Mouse (Mus musculus) 3134 (cell line): Measurements from ENCODE around the gene Rpl35.
"Not testable (repeated sequence)": the region's sequence is repeated elsewhere in the genome, so short reads cannot be mapped to it uniquely, and the experiment has no call there.

ENCODE experiments used
- DNase-seq: peaks from one replicate; pipeline ENCODE4 v3.0.0-alpha.2; 2011; ENCODE audit warnings: low spot score; ENCODE audit not compliant: insufficient read length; ENCODE audit errors: extremely low read depth

The Rpl35 gene

GRCm38 (mm10) chr2:39005574-39006079 is at the start of gene Rpl35:
Gene Rpl35, minus strand, starts transcription at chr2:39005624.
- DNase-seq, result peak; percentile 26

DNA sequence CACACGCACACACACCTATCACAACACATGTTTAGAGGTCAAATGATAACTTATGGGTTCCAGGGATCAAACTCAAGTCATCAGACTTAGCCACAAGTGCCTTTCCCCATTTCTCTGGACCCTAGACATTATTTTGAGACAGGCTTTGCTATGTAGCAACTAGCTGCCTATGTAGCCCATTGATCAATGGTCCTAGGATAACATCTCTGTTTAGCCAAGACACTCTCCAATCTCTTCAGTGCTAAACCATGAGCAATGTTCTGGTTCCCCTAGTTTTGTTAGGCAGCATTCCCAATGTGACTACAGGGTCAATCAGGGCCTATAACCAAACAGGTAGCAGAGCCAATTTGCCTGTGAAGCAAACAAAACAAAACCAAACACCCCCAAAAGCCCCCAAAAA is 43.1 kb upstream of the Rpl35 start:
- DNase-seq, result no peak

DNA sequence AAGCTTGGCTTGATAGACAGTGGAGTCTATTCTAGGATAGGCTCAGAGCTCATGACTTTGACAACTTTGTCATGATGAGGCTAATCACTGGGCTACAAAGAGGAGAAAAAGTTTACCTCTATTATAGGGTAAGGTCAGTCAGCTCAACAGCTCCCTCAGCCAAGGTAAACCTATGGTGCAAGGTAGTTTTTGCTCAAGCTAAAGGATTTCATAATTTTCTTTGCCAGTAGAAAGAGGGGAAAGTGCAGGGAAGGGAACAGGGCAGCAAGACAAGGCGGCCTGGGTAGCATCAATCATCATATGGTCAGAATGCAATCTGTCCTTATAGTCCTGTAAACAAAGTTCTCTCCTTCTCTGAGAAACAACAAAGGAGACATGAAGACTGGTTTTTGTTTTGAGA is 34.8 kb upstream of the Rpl35 start:
- DNase-seq, result no peak

DNA sequence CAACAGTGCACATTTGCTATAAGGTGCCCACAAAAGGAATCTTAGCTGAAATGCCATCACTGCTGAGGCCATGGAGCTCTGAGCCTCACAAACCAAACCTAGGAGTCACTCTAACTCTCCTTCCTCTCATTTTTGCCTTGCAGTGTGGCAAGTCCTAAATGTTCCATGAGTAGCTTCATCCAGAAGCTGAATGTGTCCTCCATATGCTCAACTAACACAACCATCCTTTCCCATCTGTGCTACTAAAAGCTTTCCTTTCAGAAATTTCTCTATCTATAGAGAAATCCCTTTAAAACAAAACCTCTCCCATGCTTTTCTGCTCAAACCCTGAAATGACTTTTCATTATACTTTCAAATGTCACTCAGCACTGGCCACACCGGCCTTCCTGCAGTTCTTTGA is 26.2 kb upstream of the Rpl35 start:
- no peak for DNase-seq

- DNase-seq, result no peak
Measured at GRCm38 (mm10) chr2:39020004-39020403, 14.6 kb upstream of the Rpl35 start.

DNA sequence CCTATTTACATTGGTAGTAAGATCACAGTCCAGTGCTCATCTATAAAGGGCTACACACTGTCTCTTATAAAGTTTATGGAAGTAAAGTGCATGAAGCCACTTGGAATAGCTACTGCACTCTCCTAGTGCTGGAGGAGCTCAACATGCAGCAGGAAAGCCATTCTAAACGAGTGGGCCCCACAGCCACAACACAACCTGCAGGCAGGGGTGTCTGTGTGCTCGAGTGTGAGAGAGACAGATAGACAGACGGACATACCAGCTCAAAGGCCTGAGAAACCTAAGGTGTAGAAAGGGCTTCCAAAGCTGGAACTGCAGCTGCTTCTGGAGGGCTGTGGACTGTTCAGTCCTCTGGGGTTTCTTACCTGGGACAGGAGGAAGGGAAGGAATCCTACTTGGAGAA is 11.2 kb upstream of the Rpl35 start:
- no peak for DNase-seq

- DNase-seq, result no peak
Measured at GRCm38 (mm10) chr2:39012768-39013279, 7.4 kb upstream of the Rpl35 start.

DNA sequence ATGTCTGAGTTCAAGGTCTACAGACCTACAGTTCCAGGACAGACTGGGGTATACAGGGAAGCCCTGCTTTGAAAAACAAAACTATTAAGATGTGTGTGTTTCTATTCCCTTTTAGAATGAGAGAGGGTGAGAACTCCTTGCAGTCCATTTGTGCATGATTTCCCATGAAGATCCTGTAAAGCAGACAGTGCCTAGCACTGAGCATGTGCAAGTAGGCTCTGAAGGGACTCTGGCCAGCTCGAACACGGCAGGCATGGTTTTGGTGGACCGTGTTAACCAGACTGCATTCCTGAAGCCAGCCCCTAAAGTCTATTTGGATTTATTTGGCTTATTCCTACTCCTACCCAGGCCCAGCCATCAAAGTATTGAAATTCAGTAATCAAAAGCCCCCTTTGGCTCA is 6.5 kb upstream of the Rpl35 start:
- no peak for DNase-seq

- DNase-seq, result no peak
Measured at GRCm38 (mm10) chr2:39011264-39011663, 5.8 kb upstream of the Rpl35 start.

DNA sequence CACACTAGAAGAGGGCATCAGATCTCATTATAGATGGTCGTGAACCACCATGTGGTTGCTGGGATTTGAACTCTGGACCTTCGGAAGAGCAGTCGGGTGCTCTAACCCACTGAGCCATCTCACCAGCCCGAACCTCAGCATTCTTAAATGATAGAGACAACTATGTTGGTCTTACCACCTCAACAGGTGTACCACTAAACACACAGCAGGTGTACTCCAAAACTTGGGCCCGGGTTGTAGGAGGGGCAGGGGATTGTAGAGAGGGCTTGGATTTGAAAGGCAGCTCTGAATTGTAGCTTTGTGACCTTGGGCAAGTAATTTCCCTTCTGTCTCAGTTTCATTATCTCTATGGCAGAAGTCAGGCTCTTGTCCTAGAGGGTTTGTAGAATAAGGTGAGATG is 4.7 kb upstream of the Rpl35 start:
- not testable (repeated sequence) for DNase-seq

- DNase-seq, result no peak
Measured at GRCm38 (mm10) chr2:39008954-39009365, 3.5 kb upstream of the Rpl35 start.

GRCm38 (mm10) chr2:39008350-39008851 is 3.0 kb upstream of the Rpl35 start:
- no peak for DNase-seq

DNA sequence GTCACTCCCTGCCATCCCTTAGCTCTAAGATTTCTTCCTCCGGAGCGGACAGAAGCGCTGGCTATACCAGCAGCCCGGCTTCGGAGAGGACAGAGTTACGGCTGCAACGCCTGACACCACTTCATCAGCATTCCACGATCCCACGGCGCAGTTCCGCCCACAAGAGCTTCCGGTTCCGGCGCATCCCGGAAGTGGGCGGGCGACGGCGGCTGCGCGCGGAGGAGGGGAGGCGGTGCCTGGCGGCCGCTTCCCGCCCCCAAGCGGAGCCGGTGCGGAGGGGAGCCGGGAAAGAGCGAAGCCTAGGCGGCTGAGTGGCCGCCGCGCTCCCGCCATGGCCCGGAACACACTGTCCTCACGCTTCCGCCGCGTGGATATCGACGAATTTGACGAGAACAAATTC is 2.4 kb upstream of the Rpl35 start:
- peak; percentile 92 for DNase-seq

DNA sequence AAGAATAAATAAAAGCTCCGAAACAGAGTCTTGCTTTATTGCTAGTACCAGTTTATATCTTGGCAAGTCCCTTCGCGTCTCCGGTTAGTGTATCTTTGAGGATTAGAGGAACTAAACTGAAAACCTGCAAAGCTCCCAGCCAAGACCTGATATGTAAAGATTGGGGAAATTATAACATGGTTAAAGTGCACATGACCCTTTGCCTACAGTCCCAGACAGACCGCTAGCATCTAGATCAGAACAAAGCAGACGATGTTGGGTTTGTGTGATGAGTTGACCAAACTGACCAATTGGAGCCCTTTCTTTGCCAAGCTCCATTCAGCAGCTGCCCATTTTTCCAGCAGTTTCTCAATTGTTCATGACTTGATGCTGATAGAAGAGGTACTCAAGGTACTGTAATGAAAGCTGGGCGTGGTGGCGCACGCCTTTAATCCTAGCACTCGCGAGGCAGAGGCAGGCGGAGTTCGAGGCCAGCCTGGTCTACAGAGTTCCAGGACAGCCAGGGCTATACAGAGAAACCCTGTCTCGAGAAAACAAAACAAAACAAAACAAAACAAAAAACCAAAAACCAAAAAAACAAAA is 816 bp upstream of the Rpl35 start:
- DNase-seq, result no peak

- peak; percentile 97 for DNase-seq
Measured at GRCm38 (mm10) chr2:39004880-39005435, 466 bp downstream of the Rpl35 start, which contains the start of gene Arpc5l. Gene Arpc5l, plus strand, starts transcription at chr2:39005348.

DNA sequence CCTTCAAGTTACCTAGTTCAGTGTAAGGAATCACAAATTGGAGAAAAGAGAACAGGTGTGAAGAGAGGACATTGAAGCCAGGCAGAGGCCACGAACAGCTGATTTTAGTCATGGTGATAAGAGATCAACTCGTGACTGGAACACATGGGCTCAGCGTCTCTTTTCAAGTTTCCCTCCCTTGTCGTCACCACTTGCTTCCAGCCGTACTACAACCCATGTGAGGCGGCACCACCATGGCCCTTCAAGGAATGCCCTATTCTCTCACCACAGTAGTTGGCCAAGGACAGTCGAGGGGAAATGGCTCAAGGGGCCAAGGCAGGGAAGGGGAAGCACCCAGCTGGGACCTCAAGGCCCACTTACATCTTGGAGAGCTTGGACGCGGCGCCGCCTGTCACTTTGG is 1.1 kb downstream of the Rpl35 start:
- no peak for DNase-seq

DNA sequence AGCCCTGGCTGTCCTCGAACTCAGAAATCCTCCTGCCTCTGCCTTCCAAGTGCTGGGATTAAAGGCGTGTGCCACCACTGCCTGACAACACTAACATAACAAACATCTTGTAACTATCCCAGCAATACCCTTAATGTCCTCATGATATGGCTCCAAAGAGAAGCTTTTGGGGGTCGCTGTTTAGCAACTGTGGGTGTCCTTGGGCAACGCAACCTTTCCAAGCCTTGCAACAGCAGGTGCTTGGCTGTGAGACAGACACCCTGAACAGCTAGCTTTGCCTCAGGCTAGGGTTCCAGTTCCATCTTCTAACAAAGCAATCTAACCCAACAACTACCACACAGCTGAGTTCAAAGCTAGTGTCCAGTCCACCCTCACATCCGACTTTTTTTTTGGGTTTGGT is 1.9 kb downstream of the Rpl35 start:
- DNase-seq, result no peak

- DNase-seq, result no peak
Measured at GRCm38 (mm10) chr2:39003106-39003505, 2.3 kb downstream of the Rpl35 start.

GRCm38 (mm10) chr2:39001866-39002265 is 3.6 kb downstream of the Rpl35 start:
- no peak for DNase-seq

DNA sequence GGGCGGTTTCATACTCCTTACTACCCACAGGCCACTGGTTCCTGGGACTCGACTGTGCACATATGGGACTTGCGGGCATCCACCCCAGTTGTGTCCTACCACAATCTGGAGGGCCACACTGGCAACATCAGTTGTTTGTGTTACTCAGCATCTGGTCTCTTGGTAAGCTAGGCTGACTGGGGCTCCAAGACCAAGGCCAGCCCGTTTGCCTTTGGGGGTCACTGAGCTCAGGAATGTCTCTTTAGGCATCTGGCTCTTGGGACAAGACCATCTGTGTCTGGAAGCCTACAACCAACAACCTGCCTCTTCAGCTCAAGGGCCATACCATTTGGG is 4.9 kb downstream of the Rpl35 start:
- no peak for DNase-seq

DNA sequence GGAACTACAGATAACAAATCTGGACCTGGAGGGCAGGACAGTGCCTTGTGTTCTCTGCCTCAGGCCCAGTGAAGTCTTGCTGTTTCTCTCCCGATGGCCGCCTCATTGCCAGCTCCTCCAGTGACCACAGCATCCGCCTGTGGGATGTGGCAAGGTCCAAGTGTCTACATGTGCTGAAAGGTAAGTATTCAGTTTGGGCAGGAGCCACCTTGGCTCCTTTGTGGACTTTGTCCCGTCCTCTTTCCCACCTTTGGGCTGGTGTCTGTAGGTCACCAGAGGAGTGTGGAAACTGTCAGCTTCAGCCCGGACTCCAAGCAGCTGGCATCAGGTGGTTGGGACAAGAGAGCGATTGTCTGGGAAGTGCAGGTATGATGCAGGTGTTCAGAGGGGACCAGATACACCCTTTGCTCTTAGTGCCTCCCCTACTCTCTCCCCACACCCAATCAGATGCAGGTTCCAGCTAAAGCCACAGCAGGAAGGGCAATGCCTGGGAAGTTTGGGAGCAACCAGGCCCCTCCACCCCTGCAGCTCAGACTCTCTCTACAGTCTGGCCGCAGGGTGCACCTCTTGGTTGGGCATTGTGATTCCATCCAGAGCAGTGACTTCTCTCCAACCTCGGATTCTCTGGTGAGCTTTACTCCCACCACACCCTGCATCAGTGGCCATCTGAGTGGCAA is 5.4 kb downstream of the Rpl35 start:
- peak; percentile 39 for DNase-seq

DNA sequence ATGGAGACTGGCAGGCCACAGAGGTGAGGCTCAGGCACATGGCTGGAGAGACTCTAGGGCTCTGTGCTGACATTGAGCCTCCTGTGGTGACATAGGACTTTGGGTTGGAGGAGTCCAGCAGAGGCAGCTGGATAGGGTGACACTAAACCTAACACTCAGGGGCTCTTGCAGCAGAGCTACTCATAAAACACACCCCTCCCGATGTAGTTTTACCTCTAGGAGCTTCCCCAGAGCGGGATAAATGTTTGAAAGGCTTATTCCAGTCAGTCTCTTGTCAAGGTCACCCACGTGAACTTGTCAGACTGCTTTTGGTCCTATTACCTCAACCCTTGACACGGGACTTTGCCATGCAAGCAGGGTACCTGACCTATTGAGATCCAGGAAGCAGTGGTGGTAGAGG is 6.0 kb downstream of the Rpl35 start:
- no peak for DNase-seq
